Mouse (Mus musculus) kidney, postnatal 36 days (tissue): ENCODE measurements around the gene Micall1.

Experiments used
- DNase-seq, 2 experiments: peaks; one replicate each; pipeline ENCODE4 v3.0.0; 2021 to 2022; ENCODE audit warnings: mixed read lengths in 2 of 2

Gene Micall1

GRCm38 (mm10) chr15:79097611-79098025 lies 11.1 kb upstream of the Micall1 start:
- peak; percentile 82 to 84 for DNase-seq

GRCm38 (mm10) chr15:79098220-79098619 lies 10.5 kb upstream of the Micall1 start:
- peak; percentile 28 to 42 for DNase-seq

DNA sequence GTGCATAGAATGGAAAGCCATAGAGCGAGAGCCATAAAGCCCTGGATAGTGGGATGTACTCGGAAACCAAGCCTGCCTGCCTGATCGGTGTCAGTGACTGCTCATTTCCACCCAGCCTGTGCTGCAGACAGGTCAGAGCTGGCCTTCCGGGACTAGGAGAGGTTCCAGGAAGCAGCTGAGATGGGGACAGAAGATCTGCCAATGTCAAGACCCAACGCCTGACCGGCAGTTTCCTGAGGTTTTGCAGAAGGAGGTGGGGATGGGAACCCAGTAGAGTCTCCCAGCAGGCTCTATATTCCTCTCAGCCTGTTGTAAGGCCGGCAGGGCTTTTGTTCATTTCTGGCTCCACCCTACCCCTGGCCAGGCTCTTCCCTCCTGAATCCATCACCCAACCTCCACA lies 9.8 kb upstream of the Micall1 start:
- peak; percentile 69 to 87 for DNase-seq

DNA sequence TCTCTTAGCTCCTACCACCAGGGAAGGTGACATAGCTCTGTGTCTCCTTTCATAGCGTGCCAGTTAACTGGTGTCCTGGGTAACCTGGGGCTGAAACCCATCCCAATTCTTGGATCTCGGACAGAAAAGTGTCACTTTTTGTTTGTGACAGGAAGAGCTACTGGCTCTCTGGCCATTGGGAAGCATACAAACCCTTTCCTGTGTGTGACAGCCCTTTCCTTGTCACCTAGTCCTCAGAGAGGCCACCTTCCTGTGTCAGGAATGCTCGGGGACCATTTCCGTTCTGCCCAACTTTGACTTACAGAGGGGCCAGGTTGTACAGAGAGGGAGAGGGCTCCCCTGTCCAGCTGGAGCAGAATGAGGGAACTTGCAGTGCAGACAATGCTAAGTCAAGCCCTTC lies 9.2 kb upstream of the Micall1 start:
- peak; percentile 48 to 75 for DNase-seq

DNA sequence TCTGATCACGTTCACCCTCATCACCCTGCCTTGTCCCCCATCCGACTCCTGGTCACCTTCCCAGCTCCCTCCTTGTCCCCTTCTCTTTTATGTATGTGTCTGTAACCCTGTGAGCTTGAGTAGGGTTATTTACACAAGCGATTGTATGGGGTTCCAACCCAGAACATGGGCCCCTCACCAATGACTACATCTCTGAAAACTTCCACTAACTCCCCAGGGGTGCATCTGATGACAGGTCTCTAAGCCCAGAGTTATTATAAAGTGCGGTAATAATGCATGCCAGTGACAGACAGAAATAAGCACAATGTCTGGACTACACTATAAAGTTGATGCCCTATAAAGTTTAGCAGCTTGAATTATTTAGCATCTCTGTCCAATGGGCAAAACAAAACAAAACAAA lies 8.3 kb upstream of the Micall1 start:
- DNase-seq, result no peak

DNA sequence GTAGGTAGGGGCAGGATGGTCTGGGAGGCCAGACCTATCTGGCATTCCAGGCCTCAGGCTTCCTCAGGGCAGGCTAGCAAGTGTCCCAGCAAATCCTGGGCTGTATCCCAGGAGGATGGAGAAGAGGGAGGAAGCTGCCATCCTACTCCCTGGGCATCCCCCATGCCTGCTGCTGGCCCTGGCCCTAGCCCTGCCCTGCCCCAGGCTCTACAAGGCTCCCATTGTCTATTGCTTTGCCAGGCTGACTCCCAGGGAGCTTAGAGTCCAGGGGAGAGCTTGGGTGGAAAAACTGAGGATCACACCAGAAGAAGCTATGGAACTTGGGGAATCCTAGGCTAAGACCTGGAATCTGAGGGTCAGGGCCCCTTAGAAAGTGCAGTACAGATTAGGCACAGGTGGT lies 7.2 kb upstream of the Micall1 start:
- no peak for DNase-seq

GRCm38 (mm10) chr15:79103264-79103663 lies 5.4 kb upstream of the Micall1 start:
- DNase-seq, result no peak

- DNase-seq, result no peak
These were observed 2.9 kb upstream of the Micall1 start for GRCm38 (mm10) chr15:79105804-79106203.

- DNase-seq, result no peak
These were observed 732 bp upstream of the Micall1 start for GRCm38 (mm10) chr15:79107966-79108365.

DNA sequence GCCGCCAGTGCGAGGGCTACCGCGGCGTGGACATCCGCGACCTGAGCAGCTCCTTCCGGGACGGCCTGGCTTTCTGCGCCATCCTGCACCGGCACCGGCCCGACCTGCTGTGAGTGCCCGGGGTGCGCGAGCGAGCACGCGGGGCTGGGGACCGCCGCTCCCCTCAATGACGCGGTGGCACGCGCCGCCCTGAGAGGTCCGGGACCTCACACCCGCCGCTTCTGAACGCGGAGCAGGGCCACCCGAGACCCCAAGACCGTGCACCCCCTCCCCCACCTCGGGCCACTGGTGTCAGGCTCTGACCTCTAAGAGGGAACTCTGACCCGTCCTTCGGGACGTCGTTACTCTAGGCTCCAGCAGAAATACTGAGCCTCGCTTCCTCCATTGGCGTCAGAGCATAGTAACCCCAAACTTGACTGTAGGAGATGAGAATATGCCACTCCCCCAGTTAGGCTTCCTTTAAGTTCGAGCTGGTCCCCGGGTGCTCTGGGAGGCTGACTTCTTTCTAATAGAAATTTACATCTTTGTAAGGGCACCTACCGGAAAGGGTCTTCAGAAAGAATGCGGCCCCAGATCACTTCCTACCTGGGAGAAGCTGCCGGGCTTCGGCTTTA lies 730 bp downstream of the Micall1 start:
- DNase-seq, result no peak

GRCm38 (mm10) chr15:79110031-79110430 lies 1.3 kb downstream of the Micall1 start:
- no peak for DNase-seq

DNA sequence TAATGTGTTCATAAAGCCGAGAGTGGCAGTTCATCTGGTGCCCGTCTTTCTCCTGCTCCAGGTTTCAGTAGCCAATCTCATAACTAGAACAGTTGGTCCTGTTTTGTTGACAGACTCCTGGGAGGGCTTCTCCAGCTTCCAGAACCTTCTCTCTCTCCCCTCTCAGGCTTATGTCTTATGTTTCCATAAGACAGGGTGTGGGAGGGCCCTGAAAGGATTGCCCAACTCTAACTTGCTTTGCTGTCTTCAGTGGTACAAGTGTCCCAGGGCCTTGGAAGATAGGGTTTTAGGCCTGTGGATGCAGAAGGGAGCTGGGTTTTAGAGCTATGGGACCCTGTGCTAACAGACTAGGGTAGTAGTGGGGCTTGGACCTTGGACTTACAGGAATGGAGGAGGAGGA lies 1.8 kb downstream of the Micall1 start:
- no peak for DNase-seq

- peak; percentile 56 to 60 for DNase-seq
These were observed 3.1 kb downstream of the Micall1 start for GRCm38 (mm10) chr15:79111774-79112173.

DNA sequence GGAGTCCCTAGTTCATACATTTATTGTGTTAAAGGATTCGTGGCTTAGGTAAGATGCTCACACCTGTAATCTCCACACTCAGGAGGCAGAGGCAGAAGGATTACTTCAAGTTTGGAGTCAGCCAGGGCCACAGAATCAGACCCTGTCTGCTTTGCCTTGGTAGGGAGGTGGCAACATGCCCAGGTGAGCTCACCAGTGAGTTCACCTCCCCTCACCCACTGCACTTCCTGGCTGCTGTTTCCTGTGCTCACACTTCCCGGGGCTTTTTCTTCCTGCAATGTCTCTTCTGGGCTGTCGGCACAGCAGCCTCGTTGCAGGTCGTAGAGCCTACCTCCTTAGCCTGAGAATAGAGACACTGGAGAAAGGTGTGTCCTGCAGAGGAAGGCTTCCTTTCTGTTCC lies 6.6 kb downstream of the Micall1 start:
- DNase-seq, result no peak

- no peak for DNase-seq
These were observed 10.8 kb downstream of the Micall1 start for GRCm38 (mm10) chr15:79119491-79119890.

- DNase-seq, result no peak
These were observed 13.4 kb downstream of the Micall1 start for GRCm38 (mm10) chr15:79122119-79122518.

DNA sequence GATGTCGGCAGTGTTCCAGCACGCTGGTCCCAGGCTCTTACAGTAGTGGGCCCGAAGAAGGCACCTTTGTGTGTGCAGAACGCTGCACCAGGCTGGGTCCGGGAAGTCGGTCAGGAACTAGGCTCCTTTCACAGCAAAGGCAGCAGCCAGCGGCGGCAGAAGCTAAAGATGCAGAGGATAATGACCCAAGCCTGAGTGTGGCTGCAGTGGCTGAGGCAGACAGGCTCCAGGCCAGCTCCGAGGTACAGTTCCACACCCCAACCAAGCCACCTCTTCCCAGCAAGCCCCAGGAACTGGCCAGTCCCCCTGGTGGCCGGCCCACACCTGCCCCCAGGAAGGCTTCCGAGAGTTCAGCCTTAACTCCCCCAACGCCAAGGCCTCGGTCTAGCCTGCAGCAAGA lies 13.8 kb downstream of the Micall1 start:
- no peak for DNase-seq

GRCm38 (mm10) chr15:79123751-79124150 lies 15.1 kb downstream of the Micall1 start:
- DNase-seq, result no peak

DNA sequence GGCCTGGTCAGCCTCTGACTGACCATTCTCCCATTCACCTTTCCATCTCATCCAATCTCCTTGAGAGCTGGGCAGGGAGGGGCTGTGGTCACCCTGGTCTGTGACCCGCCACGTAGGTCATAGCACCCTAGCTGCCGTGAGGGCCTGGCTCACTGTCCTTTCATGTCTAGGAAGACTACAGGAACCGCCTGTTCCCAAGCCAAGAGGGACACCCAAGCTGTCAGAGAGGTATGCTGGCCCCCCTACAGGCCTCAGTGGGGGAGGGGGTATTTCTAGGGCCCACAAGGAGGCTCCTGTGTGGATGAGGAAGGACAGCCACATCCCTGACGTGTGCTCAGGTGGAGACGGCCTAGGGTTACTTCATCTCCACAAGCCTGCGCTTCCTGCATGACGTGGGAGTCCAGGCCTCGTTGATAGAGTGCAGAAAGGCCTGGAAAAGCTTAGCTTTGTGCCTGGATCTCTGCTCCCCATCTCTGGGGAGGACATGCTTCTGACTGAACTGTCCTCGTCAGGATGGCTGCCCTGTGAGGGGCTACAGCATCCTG lies 15.7 kb downstream of the Micall1 start:
- no peak for DNase-seq

DNA sequence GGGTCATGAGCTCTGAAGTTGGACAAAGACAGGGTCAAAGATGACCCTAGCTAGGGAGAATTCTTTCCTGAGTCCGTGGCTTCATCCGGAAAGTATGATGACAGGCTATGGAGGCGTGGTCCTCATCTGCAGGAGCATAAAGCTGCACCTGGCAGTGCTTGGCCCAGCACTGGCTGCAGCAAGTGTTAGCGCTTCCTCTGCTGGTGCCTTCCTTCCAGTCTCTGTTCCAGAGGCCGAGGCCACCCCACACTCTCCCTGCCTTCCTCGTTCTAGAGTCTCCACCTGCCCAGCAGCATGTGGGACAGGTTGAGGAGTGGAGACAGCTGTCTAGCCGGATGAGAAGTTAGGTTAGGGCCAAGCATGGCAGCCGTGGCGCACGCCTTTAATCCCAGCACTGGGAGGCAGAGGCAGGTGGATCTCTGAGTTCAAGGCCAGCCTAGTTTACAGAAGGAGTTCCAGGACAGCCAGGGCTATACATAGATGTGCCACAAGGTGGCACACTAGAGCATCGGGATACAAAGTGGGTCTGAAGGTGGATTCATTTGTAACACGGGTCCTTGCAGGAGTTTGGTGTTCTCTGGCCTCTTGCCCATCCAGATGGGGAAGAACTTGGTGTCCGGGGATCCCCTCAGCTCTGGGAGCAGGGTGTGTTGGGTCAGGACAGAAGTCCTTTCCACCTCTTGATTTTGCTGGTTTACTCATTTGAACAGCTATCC lies 17.7 kb downstream of the Micall1 start:
- DNase-seq, result peak; percentile 54 to 80

DNA sequence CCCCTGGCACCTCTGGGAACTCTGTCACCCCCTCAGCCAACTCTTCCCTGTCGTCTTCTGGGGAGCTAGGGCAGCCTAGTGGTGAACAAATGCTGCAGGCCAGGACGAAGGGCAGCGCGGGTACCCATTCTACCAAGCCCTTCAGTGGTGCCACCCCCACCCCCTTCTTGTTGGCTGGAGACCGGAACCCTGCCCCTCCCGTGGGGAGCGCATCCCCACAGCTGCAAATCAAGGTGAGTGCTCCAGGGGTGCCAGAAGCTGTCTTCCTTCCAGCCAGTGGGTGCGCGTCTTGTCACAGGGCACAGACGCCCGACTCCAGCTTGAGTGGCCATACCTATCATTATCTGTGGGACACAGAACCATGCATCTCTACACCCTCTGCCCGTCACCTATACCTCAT lies 18.4 kb downstream of the Micall1 start:
- DNase-seq, result no peak

DNA sequence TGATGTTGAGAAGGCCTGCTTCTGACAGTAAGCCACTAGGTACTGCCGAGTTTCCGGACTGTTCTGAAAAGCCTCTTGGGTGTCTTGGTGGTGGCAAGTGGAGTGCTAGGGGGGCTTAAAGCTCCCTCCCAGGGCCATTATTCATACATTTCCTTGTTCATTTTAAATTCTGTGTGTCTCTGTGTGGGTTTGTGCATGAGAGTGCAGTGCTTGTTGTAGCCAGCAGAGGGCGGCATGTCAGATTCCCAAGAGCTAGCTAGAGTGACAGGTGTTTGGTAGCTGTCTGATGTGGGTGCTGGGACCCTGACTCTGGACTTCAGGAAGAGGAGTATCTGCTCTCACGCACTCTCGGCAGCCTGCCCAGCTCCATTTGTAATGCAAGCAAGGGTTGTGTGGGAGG lies 19.5 kb downstream of the Micall1 start:
- DNase-seq, result peak in 1 of 2 experiments; percentile 40

- DNase-seq, result peak in 1 of 2 experiments; percentile 45
These were observed 20.6 kb downstream of the Micall1 start for GRCm38 (mm10) chr15:79129311-79129710.

GRCm38 (mm10) chr15:79130782-79131181 lies 22.1 kb downstream of the Micall1 start:
- DNase-seq, result peak; percentile 73 to 81
